Mouse (Mus musculus): ENCODE results near the gene Cldn34b4.

Cldn34b4 gene

GRCm38 (mm10) chrX:76393050-76393449 lies at the start of gene Cldn34b4:
Gene Cldn34b4 (plus strand): TSS chrX:76393350.
- DNase-seq (ENCODE audit: low spot score in 2 of 2) = no peak

All from cerebellum, postnatal 4 days (tissue).